Mouse (Mus musculus) urinary bladder, postnatal 10 days (tissue): Measurements from ENCODE around the gene Ksr1.

Source experiments
- DNase-seq: peaks from one replicate; pipeline ENCODE4 v3.0.0; 2022; ENCODE audit warnings: low spot score

The Ksr1 gene

GRCm38 (mm10) chr11:79065463-79066190 is 80.6 kb downstream of the Ksr1 start:
- DNase-seq: no peak

- DNase-seq: no peak
Observed at GRCm38 (mm10) chr11:79064311-79064710, 81.9 kb downstream of the Ksr1 start.

- DNase-seq: no peak
Observed at GRCm38 (mm10) chr11:79063616-79064015, 82.6 kb downstream of the Ksr1 start.

- DNase-seq: no peak
Observed at GRCm38 (mm10) chr11:79062897-79063296, 83.3 kb downstream of the Ksr1 start.

- DNase-seq: no peak
Observed at GRCm38 (mm10) chr11:79061839-79062238, 84.4 kb downstream of the Ksr1 start.

GRCm38 (mm10) chr11:79059850-79060249 is 86.4 kb downstream of the Ksr1 start:
- DNase-seq: no peak

- no peak for DNase-seq
Observed at GRCm38 (mm10) chr11:79059062-79059461, 87.1 kb downstream of the Ksr1 start.

- no peak for DNase-seq
Observed at GRCm38 (mm10) chr11:79058610-79059009, 87.6 kb downstream of the Ksr1 start.

- no peak for DNase-seq
Observed at GRCm38 (mm10) chr11:79057809-79058208, 88.4 kb downstream of the Ksr1 start.

- DNase-seq: no peak
Observed at GRCm38 (mm10) chr11:79056891-79057290, 89.3 kb downstream of the Ksr1 start.

GRCm38 (mm10) chr11:79056027-79056426 is 90.2 kb downstream of the Ksr1 start:
- no peak for DNase-seq

- DNase-seq: no peak
Observed at GRCm38 (mm10) chr11:79055161-79055560, 91.0 kb downstream of the Ksr1 start.

- no peak for DNase-seq
Observed at GRCm38 (mm10) chr11:79054161-79055152, 91.8 kb downstream of the Ksr1 start.

- no peak for DNase-seq
Observed at GRCm38 (mm10) chr11:79053437-79053836, 92.8 kb downstream of the Ksr1 start.

- no peak for DNase-seq
Observed at GRCm38 (mm10) chr11:79052769-79053168, 93.4 kb downstream of the Ksr1 start.

- no peak for DNase-seq
Observed at GRCm38 (mm10) chr11:79051522-79051921, 94.7 kb downstream of the Ksr1 start.

GRCm38 (mm10) chr11:79050781-79051507 is 95.3 kb downstream of the Ksr1 start:
- DNase-seq: no peak

GRCm38 (mm10) chr11:79048906-79049305 is 97.3 kb downstream of the Ksr1 start:
- no peak for DNase-seq

GRCm38 (mm10) chr11:79047180-79047727 is 99.0 kb downstream of the Ksr1 start:
- no peak for DNase-seq

- DNase-seq: no peak
Observed at GRCm38 (mm10) chr11:79046561-79047155, 99.5 kb downstream of the Ksr1 start.

GRCm38 (mm10) chr11:79045231-79045630 is 101.0 kb downstream of the Ksr1 start:
- DNase-seq: no peak

GRCm38 (mm10) chr11:79044798-79045197 is 101.4 kb downstream of the Ksr1 start:
- DNase-seq: no peak
